Mouse (Mus musculus) hematopoietic stem cell, adult 5-6 weeks (primary cell): ENCODE data around the gene Il7r. TPM values are rescaled to one million over a fixed set of nuclear protein-coding genes. Genes with fewer than 3 reads are reported as not detected.
A peak's percentile ranks its signal among the peaks of the same experiment; 100 is the strongest.

Experiments used
- ATAC-seq, 2 experiments: fragments of 125-278 bp in 1 of 2; replicated peaks in 1 of 2; 2 replicates each; pipeline ENCODE4 v1.8.0; 2016 to 2017; ENCODE audit warnings: inconsistent platforms in 2 of 2, mild to moderate bottlenecking in 2 of 2, moderate number of reproducible peaks in 2 of 2, low read depth in 1 of 2, moderate TSS enrichment in 1 of 2; ENCODE audit not compliant: low FRiP score in 2 of 2, poor library complexity in 2 of 2, severe bottlenecking in 2 of 2, insufficient read depth in 1 of 2, low TSS enrichment in 1 of 2
- total RNA-seq: library from RNA; stranded (forward); fragments of 172-1452, 232-1000 nt; gene quantifications from 2 replicates; pipeline ENCODE4 v1.2.3, GENCODE M21; 2017

The Il7r gene
- total RNA-seq, 1 experiment from 2014 or later, result 5.7 TPM

DNA sequence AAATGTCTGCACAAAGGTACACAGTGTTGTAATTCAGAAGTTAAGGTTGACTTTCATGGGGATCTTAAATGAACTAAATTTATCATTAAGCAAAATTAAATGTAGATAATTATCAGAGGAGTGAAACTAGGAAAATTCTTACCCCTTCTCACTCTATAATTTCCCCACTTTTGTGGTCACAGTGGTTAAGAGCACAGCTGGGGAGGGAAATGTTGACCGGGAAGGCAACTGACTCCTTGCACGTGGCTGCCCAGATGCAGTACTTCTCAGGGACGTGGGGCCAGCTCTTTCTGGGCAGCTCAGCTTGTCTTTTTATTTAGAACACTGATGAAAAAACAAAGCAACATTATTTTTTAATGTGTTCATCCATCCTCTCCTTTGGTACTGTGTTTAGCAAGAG is 37.9 kb downstream of the Il7r start:
- ATAC-seq, result peak; percentile 42 to 56; a peak in 1 of 4 replicates

DNA sequence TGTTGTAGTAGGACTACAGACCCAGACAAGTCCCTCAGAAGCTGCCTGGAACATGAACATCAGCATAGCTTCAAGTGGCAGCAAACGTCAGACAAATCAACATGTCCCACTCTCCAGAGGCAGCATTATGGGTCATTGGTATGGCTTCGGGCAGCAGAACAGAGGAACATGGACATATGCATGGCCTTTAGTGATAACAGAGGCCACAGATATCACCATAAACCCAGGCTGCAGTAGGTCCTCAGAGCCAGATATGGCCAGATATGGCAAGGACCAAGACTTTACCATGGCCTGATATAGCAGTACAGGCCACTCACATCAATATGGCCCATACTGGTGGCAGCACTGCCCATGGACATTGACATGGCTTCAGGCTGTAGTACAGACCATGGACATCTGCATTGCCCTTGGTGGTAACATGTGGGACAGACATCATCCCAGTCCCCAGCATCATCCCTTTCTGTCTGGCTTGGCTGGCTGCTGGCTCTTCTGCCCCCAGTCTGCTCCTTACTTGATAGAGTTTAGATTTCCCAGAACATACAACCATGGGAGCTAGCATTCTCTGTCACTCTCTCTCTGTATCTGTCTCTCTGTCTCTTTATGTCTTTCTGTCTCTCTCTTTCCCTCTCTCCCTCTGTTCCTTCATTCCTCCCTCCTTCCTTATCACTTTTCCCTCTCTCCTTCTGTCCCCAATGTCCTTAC is 40.4 kb downstream of the Il7r start:
- ATAC-seq, result no peak

DNA sequence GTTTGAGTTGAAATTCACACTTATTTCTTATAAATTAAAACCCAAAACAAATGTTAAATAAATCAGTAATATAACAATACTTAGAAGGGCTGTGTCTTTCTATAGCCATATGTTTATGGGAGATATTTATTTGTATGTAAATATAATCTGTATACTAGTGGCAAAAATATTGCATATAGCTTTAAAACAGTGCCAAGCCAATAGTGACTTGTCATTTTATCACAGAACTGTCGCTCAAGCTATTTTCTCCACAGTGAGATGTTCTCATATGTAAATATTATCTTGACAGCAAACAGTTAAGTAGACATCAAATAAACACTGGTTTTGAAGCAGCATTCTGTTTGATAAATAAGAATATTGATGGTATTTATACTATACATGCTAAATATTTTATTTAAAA is 56.8 kb downstream of the Il7r start:
- ATAC-seq, result no peak

DNA sequence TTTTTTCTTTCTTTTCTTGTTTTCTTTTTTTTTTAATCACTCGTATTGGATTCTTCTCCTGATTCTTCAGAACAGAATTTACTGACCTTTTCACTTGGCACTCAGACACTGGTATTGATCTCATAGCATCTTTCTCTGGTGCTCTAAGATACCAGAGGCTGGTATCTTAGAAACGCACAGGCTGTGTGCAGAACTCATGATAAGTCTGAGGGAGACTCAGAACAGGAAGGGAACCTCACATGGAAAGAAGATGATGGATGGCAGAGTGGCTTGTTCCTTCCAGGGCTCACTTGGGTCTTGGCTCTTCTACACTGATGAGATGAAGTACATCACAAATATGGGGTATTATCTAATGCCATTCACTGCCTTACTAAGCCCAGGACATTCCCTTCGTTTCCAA is 57.4 kb downstream of the Il7r start:
- 0 out of 4 replicates have a peak, but pooled peaks of 1 of the 2 experiments have one; percentile 32 for ATAC-seq

DNA sequence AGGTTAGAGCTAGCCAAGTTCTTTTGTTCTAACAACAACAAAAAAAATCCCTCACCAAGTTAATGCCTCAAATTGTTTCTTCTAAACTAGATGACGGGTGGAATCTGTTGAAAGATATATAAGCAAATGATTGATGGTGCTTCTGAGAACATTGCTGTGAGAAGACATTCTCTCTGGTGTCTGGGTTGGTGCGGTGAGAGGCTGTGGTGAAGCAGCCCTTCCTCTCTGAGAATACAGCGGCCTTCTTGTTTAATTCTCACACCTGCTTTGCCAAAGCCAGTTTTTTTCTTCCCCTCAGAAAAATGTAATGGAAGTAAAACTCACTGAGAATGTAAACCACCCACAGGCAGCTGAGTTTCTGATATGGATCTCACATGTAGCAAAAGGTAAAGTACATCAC is 57.8 kb downstream of the Il7r start:
- peak; percentile 45 to 65; a peak in 3 of 4 replicates for ATAC-seq

DNA sequence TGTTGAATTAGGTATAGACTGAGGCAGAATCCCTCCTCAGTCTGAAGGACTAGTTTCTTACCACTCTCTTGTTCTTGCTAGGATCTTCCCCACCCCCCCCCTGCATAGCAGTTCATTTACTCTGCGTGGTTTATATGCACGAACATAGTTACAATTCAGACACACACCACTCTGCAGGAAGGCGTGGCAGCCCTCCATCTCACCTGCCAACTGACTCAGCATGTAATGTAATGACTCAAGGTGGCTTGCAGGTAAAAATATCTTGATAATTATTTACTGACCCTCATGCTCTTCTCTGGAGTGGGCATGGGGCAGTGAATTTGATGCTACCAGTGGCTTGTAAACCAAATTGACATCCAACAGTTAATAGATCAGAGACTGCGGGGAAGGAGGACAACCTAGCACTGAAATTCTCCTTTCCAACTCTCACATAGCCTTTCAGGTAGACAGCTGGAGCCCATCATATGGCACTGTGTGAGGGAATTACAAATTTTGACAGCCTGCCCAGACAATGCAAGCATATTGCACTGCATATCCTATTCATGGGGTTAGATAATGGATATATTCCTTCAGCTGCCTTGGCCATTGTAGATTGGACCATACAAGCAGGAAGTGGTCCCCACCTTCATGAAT is 58.8 kb downstream of the Il7r start:
- no peak for ATAC-seq

DNA sequence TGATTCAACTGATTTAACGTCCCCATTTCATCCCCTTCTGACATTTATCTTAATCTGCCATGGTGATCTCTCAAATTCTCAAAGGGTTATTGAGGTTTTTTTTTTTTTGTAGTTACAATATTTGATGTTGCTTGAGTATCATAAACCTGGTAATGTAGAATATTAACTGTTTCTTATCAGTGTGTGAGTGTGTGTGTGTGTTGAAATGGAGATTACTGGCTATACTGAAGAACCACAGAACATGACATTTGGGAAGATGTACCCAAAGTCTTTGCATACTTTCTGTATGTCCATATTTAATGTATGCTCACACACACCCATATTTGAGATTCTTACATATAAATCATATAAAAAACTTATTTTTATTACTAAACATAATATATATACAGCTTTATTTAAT is 65.9 kb downstream of the Il7r start:
- ATAC-seq, result no peak

DNA sequence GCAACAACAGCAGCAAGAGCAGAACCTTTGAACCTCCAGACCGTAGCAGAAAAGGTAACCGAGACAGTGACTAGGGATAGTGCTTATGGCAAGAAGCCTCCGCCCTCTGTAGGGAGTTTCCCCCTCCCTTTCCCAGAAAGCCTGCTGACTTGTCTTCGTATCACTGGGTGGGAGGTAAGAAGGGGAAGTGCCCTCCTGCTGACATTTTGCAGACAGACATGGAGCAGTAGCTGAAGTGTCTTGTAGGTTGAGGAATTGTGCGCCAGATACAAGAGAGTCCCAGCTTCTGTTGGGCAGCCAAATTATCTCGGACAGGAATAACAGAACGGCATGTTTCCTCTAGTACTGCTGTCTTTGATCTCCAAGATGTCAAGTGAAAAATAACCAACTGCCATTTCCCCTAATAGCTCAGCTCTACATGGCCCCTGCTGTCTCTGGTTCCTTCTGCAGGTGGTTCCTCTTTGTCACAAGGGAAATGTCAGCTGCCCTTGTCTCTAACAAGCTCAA is 66.4 kb downstream of the Il7r start:
- ATAC-seq, result peak; percentile 76 to 78

Other genes with a start within 250 kb of the Il7r start
- gene Ugt3a2, start 194.6 kb downstream of the Il7r start, total RNA-seq, result not detected in 2 replicates
- 14.9 and 18.4 TPM in 2 replicates for gene Capsl, start 94.1 kb downstream of the Il7r start, total RNA-seq
- gene Spef2, start 218.7 kb upstream of the Il7r start, total RNA-seq, result 1.8 and 3.1 TPM in 2 replicates